9 mouse cellular contexts compared by ENCODE assay signal in the genomic region with DNA sequence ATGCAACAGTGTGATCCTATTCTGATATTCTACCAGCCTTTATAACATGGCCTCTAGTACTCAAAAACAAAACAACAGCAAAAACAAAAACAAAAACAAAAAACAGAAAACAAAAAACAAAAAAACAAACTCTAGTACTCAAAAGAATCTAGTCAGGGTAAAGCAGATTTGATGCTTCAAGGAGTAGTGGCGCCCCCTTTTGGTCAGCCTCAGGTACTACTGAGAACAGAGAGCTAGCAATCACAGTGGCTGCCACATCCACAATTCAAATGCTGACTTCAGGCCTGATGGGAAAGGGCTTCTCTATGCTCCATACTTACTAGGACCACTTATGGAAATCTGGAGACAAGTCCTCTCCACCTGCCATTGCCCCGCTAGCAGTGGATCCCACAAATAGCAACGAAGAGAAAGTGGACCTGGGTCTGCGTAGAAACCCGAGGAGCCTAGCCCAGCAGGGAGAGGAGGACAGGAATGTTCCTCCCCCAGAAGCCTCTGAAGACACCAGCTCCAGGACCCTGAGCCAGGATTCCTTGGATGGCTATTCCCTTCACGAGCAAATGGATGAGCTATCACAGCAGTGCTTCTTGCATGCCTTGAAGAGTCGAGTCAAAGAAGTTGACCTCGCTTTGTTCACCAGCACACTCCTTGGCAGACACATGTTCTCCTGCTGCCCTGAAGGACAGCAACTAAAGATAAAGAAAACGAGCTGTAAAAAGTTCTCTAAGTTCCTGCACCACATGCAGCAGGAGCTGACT.
DNase-seq lines count a peak whose midpoint lies in the region; ATAC-seq and TF ChIP-seq lines count a peak whose summit lies in the region.
"Had no signal": no experiment of that assay in that cellular context is flagged by ENCODE, and none has a peak within 500 bp of the region (broad histone marks: within the 10 kb centered on the region; RNA-seq: fewer than 3 reads in every experiment).

No protein-coding gene starts in this region.

- no peaks in the 10 kb centered on the region for H3K36me3 ChIP-seq in intestine, postnatal 0 days (ENCODE audit: control insufficient read depth, insufficient read depth)
- no peaks in the 10 kb centered on the region for H3K36me3 ChIP-seq in intestine, embryonic 16.5 days (ENCODE audit: control insufficient read depth, insufficient read depth, low read length)
- H3K36me3 ChIP-seq: midbrain, embryonic 12.5 days had no signal

- H3K27ac ChIP-seq in intestine, postnatal 0 days (ENCODE audit: low read depth, low read length): no peak overlapping the region
- H3K27ac ChIP-seq in intestine, embryonic 16.5 days (ENCODE audit: low read length): no peak overlapping the region
- H3K27ac ChIP-seq: midbrain, embryonic 12.5 days had no signal

- no peaks in the 10 kb centered on the region for H3K9me3 ChIP-seq in intestine, postnatal 0 days (ENCODE audit: control insufficient read depth)
- H3K9me3 ChIP-seq in intestine, embryonic 16.5 days (ENCODE audit: control insufficient read depth, low read length): no peaks in the 10 kb centered on the region
- H3K9me3 ChIP-seq: midbrain, embryonic 12.5 days had no signal

- H3K9ac ChIP-seq in intestine, postnatal 0 days (ENCODE audit: low read depth, low read length): no peak overlapping the region
- H3K9ac ChIP-seq in intestine, embryonic 16.5 days (ENCODE audit: low read depth, low read length): no peak overlapping the region
- H3K9ac ChIP-seq: midbrain, embryonic 12.5 days had no signal

- no peak overlapping the region for H3K4me2 ChIP-seq in intestine, postnatal 0 days (replicated peaks; ENCODE audit: low read depth)
- no peak overlapping the region for H3K4me2 ChIP-seq in intestine, embryonic 16.5 days (ENCODE audit: low read depth, low read length)
- H3K4me2 ChIP-seq: midbrain, embryonic 12.5 days had no signal

- H3K4me1 ChIP-seq in intestine, postnatal 0 days (replicated peaks; ENCODE audit: control insufficient read depth, insufficient read depth, low read length): no peaks in the 10 kb centered on the region
- H3K4me1 ChIP-seq in intestine, embryonic 16.5 days (ENCODE audit: control insufficient read depth, insufficient read depth, low read length): no peaks in the 10 kb centered on the region
- H3K4me1 ChIP-seq: midbrain, embryonic 12.5 days had no signal

- peak; percentile 78 for TF ChIP-seq CTCF in intestine, postnatal 0 days (IDR thresholded peaks at IDR 0.05; ENCODE audit: low read depth)

- H3K27me3 ChIP-seq in intestine, postnatal 0 days (replicated peaks; ENCODE audit: control insufficient read depth, insufficient read depth, low read length): no peaks in the 10 kb centered on the region
- H3K27me3 ChIP-seq in intestine, embryonic 16.5 days (replicated peaks; ENCODE audit: control insufficient read depth, insufficient read depth, low read length): no peaks in the 10 kb centered on the region
- H3K27me3 ChIP-seq: midbrain, embryonic 12.5 days had no signal

- H3K4me3 ChIP-seq in intestine, postnatal 0 days (ENCODE audit: low read depth, low read length): no peak overlapping the region
- no peak overlapping the region for H3K4me3 ChIP-seq in intestine, embryonic 16.5 days (ENCODE audit: low read length)
- H3K4me3 ChIP-seq: midbrain, embryonic 12.5 days had no signal

- 73% methylated on average over 9 of the region's 9 CpGs for WGBS in intestine, postnatal 0 days
- WGBS in intestine, embryonic 16.5 days: 66% methylated on average over 9 of the region's 9 CpGs

- no peak for ATAC-seq in intestine, postnatal 0 days
- ATAC-seq in intestine, embryonic 16.5 days: no peak
- ATAC-seq in granulocyte monocyte progenitor cell, adult 5-6 weeks (replicated peaks; ENCODE audit: poor library complexity, severe bottlenecking): peak; percentile 37
- ATAC-seq in megakaryocyte-erythroid progenitor cell, adult 5-6 weeks (replicated peaks; ENCODE audit: low FRiP score, low TSS enrichment, poor library complexity, severe bottlenecking): no peak

- DNase-seq in 416B (ENCODE audit: low read depth) (peak; percentile 57), NIH3T3 (ENCODE audit: low read depth) (peak; percentile 27)
- DNase-seq in right cerebral cortex, postnatal 25 days: peak; percentile 11
- no peak for DNase-seq in cerebellum, postnatal 36 days

Comparison
In these comparisons a context has a peak if more than half of its experiments do, and no peak if none do; other contexts are left out.
1. DNase-seq: peak in 416B (single experiment), NIH3T3 (single experiment) and right cerebral cortex, postnatal 25 days (single experiment); none in cerebellum, postnatal 36 days (0 of 2).